Mouse (Mus musculus) left cerebral cortex, adult 18-20 months (tissue): Measurements from ENCODE around the gene Liph. TPM values are rescaled to one million over a fixed set of nuclear protein-coding genes. Genes with fewer than 3 reads are reported as not detected.
"Not testable (repeated sequence)": the region's sequence is repeated elsewhere in the genome, so short reads cannot be mapped to it uniquely, and the experiment has no call there.

Experiments used
- DNase-seq, 2 experiments: peaks; one replicate each; pipeline ENCODE4 v3.0.0; 2021 to 2022; ENCODE audit warnings: low spot score in 2 of 2, mixed read lengths in 1 of 2
- long read RNA-seq, 2 experiments: library from polyadenylated mRNA; stranded (forward); transcript quantifications; one replicate each; pipeline ENCODE4 v2.0.0; 2021
- total RNA-seq, 2 experiments: library from RNA; stranded (reverse); gene quantifications; 2 replicates each; pipeline ENCODE4 v1.2.3; 2021

The Liph gene
- under 1 TPM; 0.28 to 0.63 TPM for total RNA-seq
- long read RNA-seq, experiment 1: 0 reads
- long read RNA-seq, experiment 2: 0 reads

GRCm38 (mm10) chr16:21995304-21995703 lies at the start of gene Liph:
Liph (minus strand) TSS chr16:21995663.
- peak in 1 of 2 experiments; percentile 13 for DNase-seq

GRCm38 (mm10) chr16:22043830-22044229 lies 48.4 kb upstream of the Liph start:
- no peak for DNase-seq

- DNase-seq: no peak
These were observed 44.5 kb upstream of the Liph start for GRCm38 (mm10) chr16:22039978-22040377.

GRCm38 (mm10) chr16:22038554-22038953 lies 43.1 kb upstream of the Liph start:
- no peak for DNase-seq

- DNase-seq: no peak
These were observed 32.0 kb upstream of the Liph start for GRCm38 (mm10) chr16:22027474-22027873.

- DNase-seq: peak in 1 of 2 experiments; percentile 9
These were observed 26.7 kb upstream of the Liph start for GRCm38 (mm10) chr16:22022122-22022521.

GRCm38 (mm10) chr16:22015569-22015968 lies 20.1 kb upstream of the Liph start:
- no peak for DNase-seq

- no peak for DNase-seq
These were observed 14.1 kb upstream of the Liph start for GRCm38 (mm10) chr16:22009596-22009995.

- peak; percentile 100 for DNase-seq
These were observed 13.7 kb upstream of the Liph start, which contains the start of gene Senp2 for GRCm38 (mm10) chr16:22009099-22009584. Senp2 (plus strand) TSS chr16:22009484.

GRCm38 (mm10) chr16:22001606-22002005 lies 6.1 kb upstream of the Liph start:
- no peak for DNase-seq

GRCm38 (mm10) chr16:22001172-22001571 lies 5.7 kb upstream of the Liph start:
- no peak for DNase-seq

GRCm38 (mm10) chr16:21999941-22000690 lies 4.7 kb upstream of the Liph start:
- no peak for DNase-seq

- DNase-seq: peak in 1 of 2 experiments; percentile 6
These were observed 2.6 kb upstream of the Liph start for GRCm38 (mm10) chr16:21998061-21998460.

GRCm38 (mm10) chr16:21996881-21997641 lies 1.6 kb upstream of the Liph start:
- DNase-seq: no peak

GRCm38 (mm10) chr16:21996402-21996801 lies 939 bp upstream of the Liph start:
- DNase-seq: no peak

- DNase-seq: no peak
These were observed 3.7 kb downstream of the Liph start for GRCm38 (mm10) chr16:21991774-21992173.

GRCm38 (mm10) chr16:21990893-21991292 lies 4.6 kb downstream of the Liph start:
- DNase-seq: not testable (repeated sequence)

GRCm38 (mm10) chr16:21987956-21988355 lies 7.5 kb downstream of the Liph start:
- no peak for DNase-seq

- DNase-seq: no peak
These were observed 9.3 kb downstream of the Liph start for GRCm38 (mm10) chr16:21986191-21986590.

GRCm38 (mm10) chr16:21984091-21984490 lies 11.4 kb downstream of the Liph start:
- no peak for DNase-seq

GRCm38 (mm10) chr16:21983581-21983980 lies 11.9 kb downstream of the Liph start:
- DNase-seq: no peak

- DNase-seq: no peak
These were observed 12.3 kb downstream of the Liph start for GRCm38 (mm10) chr16:21983146-21983545.
